Mouse (Mus musculus): Measurements from ENCODE around the gene Sars2. TPM values are rescaled to one million over a fixed set of nuclear protein-coding genes. Genes with fewer than 3 reads are reported as not detected.

The Sars2 gene
- polyA plus RNA-seq, 1 experiment from 2014 or later: 25.3 TPM

DNA sequence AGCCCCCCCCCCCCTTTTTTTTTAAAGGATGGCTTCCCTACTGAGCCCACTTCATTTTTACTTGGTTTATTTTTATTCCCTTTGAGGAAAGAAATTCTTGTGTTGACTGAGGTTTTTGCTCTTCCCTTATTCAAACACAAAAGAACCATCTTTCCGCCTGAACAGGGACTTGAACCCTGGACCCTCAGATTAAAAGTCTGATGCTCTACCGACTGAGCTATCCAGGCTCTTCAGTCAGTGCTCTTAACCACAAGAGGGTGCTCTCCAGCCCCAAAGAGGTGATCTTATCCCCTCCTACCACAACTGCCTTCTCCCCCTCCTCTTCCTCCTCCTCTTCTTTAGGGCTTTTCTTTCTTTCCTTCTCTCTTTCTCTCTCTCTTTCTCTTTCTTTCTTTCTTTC, 52.0 kb downstream of the Sars2 start:
- Histone ChIP-seq H3K4me3 (replicated peaks) (no peak overlapping the region), H3K9ac (no peak overlapping the region), H3K4me2 (replicated peaks) (no peak overlapping the region), H3K4me1 (peaks cover 27% of the 10 kb centered on the region), H3K27me3 (no peaks in the 10 kb centered on the region), H3K27ac (replicated peaks) (no peak overlapping the region), H3K9me3 (replicated peaks) (no peaks in the 10 kb centered on the region), H3K36me3 (no peaks in the 10 kb centered on the region)
- ATAC-seq (ENCODE audit: insufficient number of reproducible peaks, low FRiP score, low TSS enrichment, low read depth): no peak
- WGBS: 44% methylated on average over 2 of the region's 2 CpGs

DNA sequence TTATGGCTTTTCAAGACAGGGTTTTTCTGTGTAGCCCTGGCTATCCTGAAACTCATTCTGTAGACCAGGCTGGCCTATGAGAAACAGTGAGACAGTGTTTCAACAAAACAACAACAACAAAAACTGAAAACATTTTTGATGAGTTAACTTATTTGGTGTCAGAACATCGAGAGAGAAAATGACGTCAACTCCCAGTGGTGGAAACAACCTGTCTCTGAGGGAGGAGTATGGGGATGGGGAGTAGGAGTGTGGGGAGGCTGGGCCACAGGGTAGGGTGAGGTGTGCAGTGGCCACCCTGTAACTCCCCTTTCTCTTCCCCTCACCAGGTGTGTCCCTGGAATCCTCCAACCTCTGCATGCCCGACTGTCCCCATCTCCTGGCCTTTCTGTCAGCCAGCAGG, 52.7 kb downstream of the Sars2 start:
- no peak overlapping the region for H3K4me2 ChIP-seq (replicated peaks)
- no peaks in the 10 kb centered on the region for H3K36me3 ChIP-seq
- WGBS: 75% methylated on average over 3 of the region's 3 CpGs
- no peak overlapping the region for H3K4me3 ChIP-seq (replicated peaks)
- no peaks in the 10 kb centered on the region for H3K9me3 ChIP-seq (replicated peaks)
- H3K9ac ChIP-seq: no peak overlapping the region
- no peaks in the 10 kb centered on the region for H3K27me3 ChIP-seq
- peaks cover 20% of the 10 kb centered on the region for H3K4me1 ChIP-seq
- no peak overlapping the region for H3K27ac ChIP-seq (replicated peaks)
- no peak for ATAC-seq (ENCODE audit: insufficient number of reproducible peaks, low FRiP score, low TSS enrichment, low read depth)

DNA sequence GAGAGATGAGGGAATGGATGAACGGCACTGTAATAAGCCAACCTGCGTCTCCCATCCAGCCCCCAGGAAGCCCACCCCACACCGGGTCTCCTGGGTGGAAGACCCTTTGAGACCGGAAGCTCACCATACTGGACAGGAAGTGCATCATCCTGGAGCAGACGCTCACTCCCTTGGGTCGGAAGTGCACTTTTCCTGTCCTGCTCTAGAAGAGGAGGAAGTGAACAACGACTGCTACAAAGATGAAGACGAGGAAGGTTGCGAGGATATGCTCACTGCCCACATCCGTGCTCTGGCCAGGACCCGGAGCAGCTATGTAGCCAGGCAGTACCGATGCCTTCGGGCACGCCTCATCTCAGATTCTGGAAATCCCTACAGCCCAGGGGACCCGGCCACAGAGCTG, 54.0 kb downstream of the Sars2 start:
- no peak overlapping the region for H3K4me2 ChIP-seq (replicated peaks)
- H3K9ac ChIP-seq: no peak overlapping the region
- H3K36me3 ChIP-seq: no peaks in the 10 kb centered on the region
- WGBS: 78% methylated on average over 15 of the region's 15 CpGs
- H3K27ac ChIP-seq (replicated peaks): peak overlapping the region; percentile 53; the same call in 1 of the 2 replicates
- no peaks in the 10 kb centered on the region for H3K9me3 ChIP-seq (replicated peaks)
- H3K4me3 ChIP-seq (replicated peaks): no peak overlapping the region
- no peak for ATAC-seq (ENCODE audit: insufficient number of reproducible peaks, low FRiP score, low TSS enrichment, low read depth)
- peaks cover 13% of the 10 kb centered on the region for H3K4me1 ChIP-seq
- no peaks in the 10 kb centered on the region for H3K27me3 ChIP-seq

DNA sequence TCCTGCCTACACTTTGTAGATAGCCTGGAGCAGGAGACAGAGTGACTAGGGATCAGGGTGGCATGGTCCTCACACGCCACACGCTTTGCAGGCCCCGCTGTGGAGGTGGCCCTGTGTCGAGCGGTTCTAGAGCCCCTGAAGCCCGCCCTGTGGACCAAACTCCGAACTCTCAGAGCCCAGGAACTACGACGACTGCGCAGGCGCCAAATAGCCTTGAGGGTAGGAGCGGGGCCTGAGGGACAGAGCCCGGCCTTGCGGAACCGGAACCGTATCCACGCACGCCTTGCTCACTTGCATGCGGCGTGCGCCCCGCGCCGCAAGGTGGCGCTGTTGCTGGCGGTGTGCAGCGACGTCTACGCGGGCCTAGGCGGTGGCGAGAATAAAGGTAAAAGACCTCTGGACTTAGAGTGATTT, 54.8 kb downstream of the Sars2 start:
- Histone ChIP-seq H3K9ac (peak overlapping the region; percentile 13; the same call in 1 of the 2 replicates), H3K9me3 (replicated peaks) (no peaks in the 10 kb centered on the region), H3K27me3 (no peaks in the 10 kb centered on the region), H3K36me3 (no peaks in the 10 kb centered on the region), H3K4me3 (replicated peaks) (peak overlapping the region; percentile 22), H3K4me1 (peaks cover 19% of the 10 kb centered on the region), H3K27ac (replicated peaks) (peak overlapping the region; percentile 53), H3K4me2 (replicated peaks) (peak overlapping the region; percentile 43)
- ATAC-seq (ENCODE audit: insufficient number of reproducible peaks, low FRiP score, low TSS enrichment, low read depth): peak; percentile 68; the same call in 1 of the 2 replicates
- 17% methylated on average over 32 of the region's 32 CpGs for WGBS

DNA sequence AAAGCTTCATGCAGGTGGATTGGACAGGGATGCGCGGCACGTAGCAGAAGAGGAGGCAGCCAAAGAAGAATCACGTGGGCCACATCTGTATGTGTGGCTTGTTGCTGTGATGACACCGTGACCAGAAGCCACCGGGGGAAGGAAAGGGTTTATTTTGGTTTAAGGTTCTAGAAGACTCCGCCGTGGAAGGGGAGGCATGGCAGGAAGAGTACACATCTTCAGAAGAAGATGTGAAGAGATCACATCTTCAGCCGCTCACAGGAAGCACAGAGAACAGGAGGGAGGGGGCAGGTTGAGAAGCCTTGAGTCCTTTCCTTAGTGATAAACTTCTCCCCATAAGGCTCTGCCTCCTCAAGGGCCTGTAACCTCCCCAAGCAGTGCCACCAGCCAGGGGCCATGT, 58.2 kb downstream of the Sars2 start:
- H3K36me3 ChIP-seq: no peaks in the 10 kb centered on the region
- H3K27me3 ChIP-seq: no peaks in the 10 kb centered on the region
- H3K9ac ChIP-seq: no peak overlapping the region
- H3K9me3 ChIP-seq (replicated peaks): no peaks in the 10 kb centered on the region
- H3K4me1 ChIP-seq: peaks cover 43% of the 10 kb centered on the region
- no peak overlapping the region for H3K4me3 ChIP-seq (replicated peaks)
- ATAC-seq (ENCODE audit: insufficient number of reproducible peaks, low FRiP score, low TSS enrichment, low read depth): no peak
- no peak overlapping the region for H3K27ac ChIP-seq (replicated peaks)
- WGBS: 93% methylated on average over 9 of the region's 9 CpGs
- H3K4me2 ChIP-seq (replicated peaks): no peak overlapping the region

DNA sequence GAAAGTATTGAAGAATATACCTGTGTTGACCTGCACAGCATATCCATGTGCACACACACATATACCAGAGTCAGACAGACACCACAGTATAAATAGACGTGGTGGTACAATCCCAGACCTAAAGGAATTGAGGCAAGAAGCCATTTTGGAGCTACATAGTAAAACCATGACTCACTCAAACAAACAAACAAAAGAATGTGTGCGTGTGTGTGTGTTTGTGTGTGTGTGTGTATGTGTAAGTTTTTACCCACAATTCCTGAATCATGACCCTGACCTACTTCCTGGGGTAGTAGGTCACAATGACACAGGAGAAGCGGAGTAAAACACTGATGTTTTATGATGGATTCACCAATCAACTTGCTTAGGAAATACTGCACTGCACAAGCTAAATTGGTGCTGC, 59.7 kb downstream of the Sars2 start:
- H3K36me3 ChIP-seq: no peaks in the 10 kb centered on the region
- H3K9me3 ChIP-seq (replicated peaks): no peaks in the 10 kb centered on the region
- H3K27ac ChIP-seq (replicated peaks): peak overlapping the region; percentile 96
- H3K4me3 ChIP-seq (replicated peaks): no peak overlapping the region
- whole genome bisulfite sequencing: 56% methylated on average over 3 of the region's 3 CpGs
- no peak overlapping the region for H3K4me2 ChIP-seq (replicated peaks)
- H3K4me1 ChIP-seq: peaks cover 41% of the 10 kb centered on the region
- H3K27me3 ChIP-seq: no peaks in the 10 kb centered on the region
- no peak overlapping the region; the same call in 1 of the 2 replicates for H3K9ac ChIP-seq
- ATAC-seq (ENCODE audit: insufficient number of reproducible peaks, low FRiP score, low TSS enrichment, low read depth): no peak

DNA sequence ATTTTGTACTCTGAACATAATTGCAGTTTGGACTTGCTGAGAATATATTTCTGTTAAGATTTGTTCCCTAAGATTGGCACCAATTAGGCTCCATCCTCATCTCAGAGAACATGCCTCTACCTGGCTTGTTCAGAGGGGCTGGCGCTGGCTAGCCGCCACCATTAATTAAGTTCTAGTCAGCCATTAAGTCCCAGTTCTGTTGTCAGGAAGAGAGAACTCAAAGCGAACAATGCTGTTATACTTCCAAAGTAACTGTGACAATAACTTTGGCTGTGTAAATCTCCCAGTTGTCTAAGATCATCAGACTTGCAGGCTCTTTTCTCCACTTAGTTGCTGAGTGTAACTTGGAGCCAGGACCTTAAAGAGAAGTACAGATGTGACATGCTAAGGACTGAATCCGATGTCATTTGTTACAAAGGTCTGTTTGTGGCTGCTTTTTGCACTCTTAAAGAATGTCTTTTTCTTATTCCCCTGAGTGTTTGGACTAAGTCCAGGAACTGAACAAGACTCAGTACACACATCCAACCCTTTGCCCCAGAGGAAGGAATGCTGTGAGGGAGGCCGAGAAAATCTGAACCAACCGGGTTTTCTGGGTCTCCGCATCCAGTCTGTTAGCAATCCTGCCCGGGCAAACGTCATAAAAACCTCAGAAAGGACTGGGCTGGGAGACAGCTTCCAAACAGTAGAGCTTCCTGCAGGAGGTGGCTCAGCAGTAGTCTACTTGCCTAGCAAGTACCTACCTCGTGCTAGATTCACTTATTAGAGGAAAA, 60.3 kb downstream of the Sars2 start:
- H3K27me3 ChIP-seq: no peaks in the 10 kb centered on the region
- peak overlapping the region; percentile 96 for H3K27ac ChIP-seq (replicated peaks)
- peak overlapping the region; percentile 30 for H3K4me2 ChIP-seq (replicated peaks)
- H3K9me3 ChIP-seq (replicated peaks): no peaks in the 10 kb centered on the region
- H3K4me3 ChIP-seq (replicated peaks): no peak overlapping the region
- no peak overlapping the region; the same call in 1 of the 2 replicates for H3K9ac ChIP-seq
- H3K4me1 ChIP-seq: peaks cover 34% of the 10 kb centered on the region
- ATAC-seq (ENCODE audit: insufficient number of reproducible peaks, low FRiP score, low TSS enrichment, low read depth): peak; percentile 84
- no peaks in the 10 kb centered on the region for H3K36me3 ChIP-seq
- 14% methylated on average over 10 of the region's 10 CpGs for WGBS

DNA sequence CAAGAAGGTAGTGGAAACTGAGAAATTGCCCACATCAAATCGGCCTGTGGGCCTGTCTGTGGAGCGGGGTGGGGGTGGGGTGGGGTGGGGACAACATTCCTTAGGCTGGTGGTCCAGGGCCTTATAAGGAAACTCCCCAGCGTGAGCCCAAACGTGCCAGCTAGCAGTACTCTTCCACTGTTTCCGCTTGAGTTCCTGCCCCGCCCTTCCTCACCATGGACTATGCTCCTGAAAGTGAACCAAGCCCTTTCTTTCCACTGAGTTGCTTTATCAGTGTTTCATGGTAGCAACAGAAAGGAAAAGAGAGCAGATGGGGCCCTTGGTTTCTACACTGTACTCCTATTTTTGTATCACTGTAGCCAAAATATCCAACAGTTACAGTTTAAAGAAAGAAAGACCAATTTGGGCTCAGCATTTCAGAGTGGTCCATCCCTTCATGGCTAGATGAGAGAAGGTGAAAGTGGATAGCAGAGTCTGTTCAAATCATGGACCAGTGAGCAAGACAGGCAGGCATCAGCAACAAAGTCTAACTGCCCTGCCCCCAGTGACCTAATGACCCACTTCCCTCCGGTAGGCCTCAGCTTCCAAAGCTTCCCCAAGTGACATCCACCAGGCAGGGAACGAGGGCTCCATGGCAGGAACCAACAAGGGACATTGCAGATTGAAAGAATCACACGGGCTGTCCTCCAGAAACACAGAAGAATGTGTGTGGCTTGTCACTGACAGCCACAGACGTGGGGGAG, 61.2 kb downstream of the Sars2 start:
- peak; percentile 74 for ATAC-seq (ENCODE audit: insufficient number of reproducible peaks, low FRiP score, low TSS enrichment, low read depth)
- Histone ChIP-seq H3K4me2 (replicated peaks) (peak overlapping the region; percentile 30; the same call in 1 of the 2 replicates), H3K4me3 (replicated peaks) (no peak overlapping the region), H3K27me3 (no peaks in the 10 kb centered on the region), H3K36me3 (no peaks in the 10 kb centered on the region), H3K4me1 (peaks cover 40% of the 10 kb centered on the region), H3K27ac (replicated peaks) (peak overlapping the region; percentile 96), H3K9ac (no peak overlapping the region), H3K9me3 (replicated peaks) (no peaks in the 10 kb centered on the region)
- 7% methylated on average over 10 of the region's 10 CpGs for WGBS

Other genes with a start within 250 kb of the Sars2 start
- gene Ifnl2, start 231.5 kb upstream of the Sars2 start, polyA plus RNA-seq (2015; fragmentation: Nextera tagmentation; extraction: Ambion mirVana): not detected in 2 replicates
- gene Ifnl3, start 219.2 kb upstream of the Sars2 start, polyA plus RNA-seq (2015; fragmentation: Nextera tagmentation; extraction: Ambion mirVana): not detected in 2 replicates
- not detected in 2 replicates for gene Sycn, start 201.1 kb upstream of the Sars2 start, polyA plus RNA-seq (2015; fragmentation: Nextera tagmentation; extraction: Ambion mirVana)
- gene Nccrp1, start 194.7 kb upstream of the Sars2 start, polyA plus RNA-seq (2015; fragmentation: Nextera tagmentation; extraction: Ambion mirVana): 2.6 and 4.6 TPM in 2 replicates
- gene Samd4b, start 143.8 kb upstream of the Sars2 start, polyA plus RNA-seq (2015; fragmentation: Nextera tagmentation; extraction: Ambion mirVana): 32.8 and 34.1 TPM in 2 replicates
- gene Pak4, start 143.8 kb upstream of the Sars2 start, polyA plus RNA-seq (2015; fragmentation: Nextera tagmentation; extraction: Ambion mirVana): 37.4 and 39.3 TPM in 2 replicates
- gene Acp7, start 110.7 kb upstream of the Sars2 start, polyA plus RNA-seq (2015; fragmentation: Nextera tagmentation; extraction: Ambion mirVana): 1.3 and 1.9 TPM in 2 replicates
- 8.8 and 9.1 TPM in 2 replicates for gene Fbxo27, start 49.1 kb upstream of the Sars2 start, polyA plus RNA-seq (2015; fragmentation: Nextera tagmentation; extraction: Ambion mirVana)
- gene Fbxo17, start 25.2 kb upstream of the Sars2 start, polyA plus RNA-seq (2015; fragmentation: Nextera tagmentation; extraction: Ambion mirVana): 29.1 and 32.3 TPM in 2 replicates
- 122 and 124 TPM in 2 replicates for gene Mrps12, start 172 bp upstream of the Sars2 start, polyA plus RNA-seq (2015; fragmentation: Nextera tagmentation; extraction: Ambion mirVana)
- 128 and 230 TPM in 2 replicates for gene Ccer2, start 14.2 kb downstream of the Sars2 start, polyA plus RNA-seq (2015; fragmentation: Nextera tagmentation; extraction: Ambion mirVana)
- 85.3 and 89.4 TPM in 2 replicates for gene Sirt2, start 24.7 kb downstream of the Sars2 start, polyA plus RNA-seq (2015; fragmentation: Nextera tagmentation; extraction: Ambion mirVana)
- gene Nfkbib, start 25.5 kb downstream of the Sars2 start, polyA plus RNA-seq (2015; fragmentation: Nextera tagmentation; extraction: Ambion mirVana): 42.8 and 47.1 TPM in 2 replicates
- gene Rinl, start 47.0 kb downstream of the Sars2 start, polyA plus RNA-seq (2015; fragmentation: Nextera tagmentation; extraction: Ambion mirVana): 3.8 and 4.7 TPM in 2 replicates
- 211 and 225 TPM in 2 replicates for gene Hnrnpl, start 66.5 kb downstream of the Sars2 start, polyA plus RNA-seq (2015; fragmentation: Nextera tagmentation; extraction: Ambion mirVana)
- gene Ech1, start 83.2 kb downstream of the Sars2 start, polyA plus RNA-seq (2015; fragmentation: Nextera tagmentation; extraction: Ambion mirVana): 226 and 231 TPM in 2 replicates
- 15.4 and 18.0 TPM in 2 replicates for gene Lgals4, start 91.9 kb downstream of the Sars2 start, polyA plus RNA-seq (2015; fragmentation: Nextera tagmentation; extraction: Ambion mirVana)
- gene Lgals7, start 121.9 kb downstream of the Sars2 start, polyA plus RNA-seq (2015; fragmentation: Nextera tagmentation; extraction: Ambion mirVana): 187 and 265 TPM in 2 replicates
- gene Capn12, start 139.4 kb downstream of the Sars2 start, polyA plus RNA-seq (2015; fragmentation: Nextera tagmentation; extraction: Ambion mirVana): 1.1 and 1.4 TPM in 2 replicates
- 321 and 328 TPM in 2 replicates for gene Actn4, start 220.3 kb downstream of the Sars2 start, polyA plus RNA-seq (2015; fragmentation: Nextera tagmentation; extraction: Ambion mirVana)
- 403 and 405 TPM in 2 replicates for gene Eif3k, start 239.9 kb downstream of the Sars2 start, polyA plus RNA-seq (2015; fragmentation: Nextera tagmentation; extraction: Ambion mirVana)
- 7.5 and 7.7 TPM in 2 replicates for gene Map4k1, start 240.1 kb downstream of the Sars2 start, polyA plus RNA-seq (2015; fragmentation: Nextera tagmentation; extraction: Ambion mirVana)